Mouse (Mus musculus) liver, adult 2 months (tissue): ENCODE data around the gene Gm21860. TPM values are rescaled to one million over a fixed set of nuclear protein-coding genes. Genes with fewer than 3 reads are reported as not detected.
"Not testable (repeated sequence)": the region's sequence is repeated elsewhere in the genome, so short reads cannot be mapped to it uniquely, and the experiment has no call there.

ENCODE experiments used
- DNase-seq: peaks from one replicate; pipeline ENCODE4 v3.0.0-alpha.2; 2011; ENCODE audit warnings: low read depth, low spot score; ENCODE audit errors: extremely low read depth
- H3K27ac ChIP-seq: fragments of 200-500 bp; replicated peaks from 2 replicates; pipeline ENCODE4 v1.5.1; 2012; ENCODE audit warnings: low read depth, mild to moderate bottlenecking, control low read depth, inconsistent platforms, low read length; ENCODE audit not compliant: insufficient read depth
- H3K27me3 ChIP-seq: fragments of 200-500 bp; 2 replicates; pipeline ENCODE4 v1.6.1; 2012; ENCODE audit warnings: mild to moderate bottlenecking, moderate library complexity, low read length, inconsistent platforms; ENCODE audit not compliant: control insufficient read depth, insufficient read depth
- H3K36me3 ChIP-seq: fragments of 200-500 bp; 2 replicates; pipeline ENCODE4 v1.6.1; 2012; ENCODE audit warnings: low read length, inconsistent platforms; ENCODE audit not compliant: control insufficient read depth, insufficient read depth
- H3K4me1 ChIP-seq: fragments of 200-500 bp; 2 replicates; pipeline ENCODE4 v1.6.1; 2011; ENCODE audit warnings: low read length; ENCODE audit not compliant: control insufficient read depth, insufficient read depth
- H3K4me3 ChIP-seq: fragments of 200-500 bp; 2 replicates; pipeline ENCODE4 v1.5.1; 2011; ENCODE audit warnings: low read depth, mild to moderate bottlenecking, control low read depth, low read length, moderate library complexity; ENCODE audit not compliant: insufficient read depth
- H3K79me2 ChIP-seq: fragments of 200-500 bp; 2 replicates; pipeline ENCODE4 v1.6.1; 2012; ENCODE audit warnings: inconsistent platforms, mild to moderate bottlenecking, low read length, moderate library complexity; ENCODE audit not compliant: control insufficient read depth, insufficient read depth
- H3K9ac ChIP-seq: fragments of 200-500 bp; 2 replicates; pipeline ENCODE4 v1.6.1; 2012; ENCODE audit warnings: low read depth, mild to moderate bottlenecking, control low read depth, inconsistent platforms, low read length
- WGBS: fragments of 180-500 bp; shearing (Covaris S2); methylation state at CpG from one replicate; pipeline ENCODE4 v1.1.7; 2018; 5-methylcytosine and 5-hydroxymethylcytosine counted together
- polyA plus RNA-seq: library from polyadenylated mRNA; depleted of rRNA; stranded (reverse); fragments of >200 nt; gene quantifications from 2 replicates; pipeline ENCODE4 v1.2.3, GENCODE M21; 2012; rRNA removed
- total RNA-seq: library from RNA; depleted of rRNA; stranded (reverse); fragments of >200 nt; gene quantifications from 2 replicates; pipeline ENCODE4 v1.2.3, GENCODE M21; 2014; rRNA removed

The Gm21860 gene
- total and polyA plus RNA-seq, 2 experiments: not detected

DNA sequence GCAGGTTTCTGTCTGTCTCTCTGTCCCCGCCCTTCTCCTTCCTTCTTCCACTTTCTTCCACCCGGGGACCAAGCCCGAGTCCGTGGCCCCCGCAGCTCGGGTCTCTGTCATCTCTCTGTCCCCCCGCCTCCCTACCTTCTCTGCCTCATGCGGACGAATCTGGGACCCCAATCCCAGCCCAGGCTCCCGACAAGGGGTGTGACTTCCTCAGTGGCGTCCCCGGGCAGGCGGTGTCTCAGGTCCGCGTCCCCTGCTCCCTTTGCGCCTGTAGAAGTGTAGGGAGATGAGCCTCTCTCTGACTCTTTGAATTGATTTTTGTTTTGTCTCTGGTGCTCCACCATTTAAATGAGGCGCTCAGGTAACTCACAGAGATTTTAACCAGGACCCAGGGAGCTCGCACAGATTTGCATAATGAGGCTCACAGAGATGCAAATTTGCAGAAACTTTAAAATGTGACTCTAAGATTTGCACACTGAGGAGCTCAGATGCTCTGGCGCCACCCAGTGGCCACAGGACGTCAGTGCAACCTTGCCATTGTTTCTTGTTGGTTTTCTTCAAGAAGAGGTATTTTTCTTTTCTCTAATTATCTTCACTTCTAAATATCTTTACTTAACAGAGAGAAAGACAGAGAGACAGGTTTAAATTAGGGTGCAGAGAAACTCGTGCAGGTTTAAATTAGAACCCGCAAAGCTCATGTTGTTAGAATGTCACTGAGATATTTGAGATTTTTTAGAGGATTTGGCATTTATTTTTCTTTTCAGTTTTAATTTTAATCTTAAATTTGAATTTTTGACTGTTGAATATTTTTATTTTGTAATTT is 35.8 kb downstream of the Gm21860 start:
- H3K9ac ChIP-seq, H3K27me3 ChIP-seq, DNase-seq, H3K4me3 ChIP-seq, H3K79me2 ChIP-seq, H3K36me3 ChIP-seq, H3K4me1 ChIP-seq, H3K27ac ChIP-seq: not testable (repeated sequence)
- 78% methylated on average over 22 of the region's 22 CpGs for WGBS

DNA sequence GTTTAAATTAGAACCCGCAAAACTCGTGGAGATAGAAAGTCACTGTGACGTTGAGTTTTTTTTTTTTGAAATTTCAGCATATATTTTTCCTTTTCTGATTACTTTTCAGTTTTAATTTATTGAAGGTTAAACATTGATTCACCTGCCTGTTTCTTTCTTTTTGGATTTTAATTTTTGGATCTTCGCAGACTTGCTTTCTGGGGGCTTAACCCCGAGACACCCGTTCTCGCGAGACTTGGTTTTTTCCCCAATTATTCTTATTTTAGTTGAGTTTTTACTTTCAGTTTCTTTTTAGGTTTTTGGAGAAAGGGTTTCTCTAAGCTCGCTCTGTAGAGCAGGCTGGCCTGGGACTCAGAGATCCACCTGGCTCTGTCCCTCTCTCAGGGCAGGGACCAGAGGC is 36.6 kb downstream of the Gm21860 start:
- not testable (repeated sequence) for DNase-seq, H3K27me3 ChIP-seq, H3K4me1 ChIP-seq, H3K79me2 ChIP-seq, H3K36me3 ChIP-seq, H3K9ac ChIP-seq, H3K27ac ChIP-seq, H3K4me3 ChIP-seq
- WGBS: 87% methylated on average over 9 of the region's 9 CpGs

DNA sequence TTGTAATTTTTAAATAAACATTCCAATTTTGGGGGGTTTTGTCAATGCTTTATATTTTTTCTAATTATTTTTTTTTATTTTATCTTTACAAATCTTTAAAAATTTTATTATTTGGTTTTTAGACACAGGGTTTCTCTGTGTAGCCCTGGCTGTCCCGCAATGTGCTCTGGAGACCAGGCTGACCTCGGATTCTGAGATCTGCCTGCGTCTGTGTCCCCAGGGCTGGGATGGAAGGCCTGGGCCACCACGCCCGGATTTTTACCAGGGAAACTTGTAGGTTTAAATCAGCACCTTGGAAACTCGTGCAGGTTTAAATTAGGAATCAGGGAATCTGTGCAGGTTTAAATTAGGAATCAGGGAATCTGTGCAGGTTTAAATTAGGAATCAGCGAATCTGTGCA is 37.1 kb downstream of the Gm21860 start:
- not testable (repeated sequence) for H3K9ac ChIP-seq, DNase-seq, H3K79me2 ChIP-seq, H3K4me3 ChIP-seq, H3K4me1 ChIP-seq, H3K27ac ChIP-seq, H3K27me3 ChIP-seq, H3K36me3 ChIP-seq
- 69% methylated on average over 7 of the region's 7 CpGs for WGBS

Other genes with a start within 250 kb of the Gm21860 start
- not detected in 2 replicates for gene Gm47283, start 29.9 kb upstream of the Gm21860 start, total RNA-seq
- not detected in 2 replicates for gene Gm47283, start 29.9 kb upstream of the Gm21860 start, polyA plus RNA-seq
- not detected in 2 replicates for gene Gm21748, start 84.4 kb upstream of the Gm21860 start, total RNA-seq
- gene Gm21748, start 84.4 kb upstream of the Gm21860 start, polyA plus RNA-seq: not detected in 2 replicates